Mouse (Mus musculus) CH12.LX (cell line): ENCODE data around the gene Sh2d1b2.

Source experiments
- CHD2 ChIP-seq: IDR thresholded peaks from 2 replicates; pipeline ENCODE4 v1.6.1; 2011; ENCODE audit warnings: low read length, improper control_type of control experiment
- CTCF ChIP-seq, 2 experiments: IDR thresholded peaks in 1 of 2; conservative IDR thresholded peaks in 1 of 2; 2 replicates each; pipeline ENCODE4 v1.5.1; 2011 to 2012; ENCODE audit warnings: low read depth in 2 of 2, low read length in 2 of 2, improper control_type of control experiment in 1 of 2, inconsistent platforms in 1 of 2, mild to moderate bottlenecking in 1 of 2, moderate library complexity in 1 of 2
- E2F4 ChIP-seq: IDR thresholded peaks from 2 replicates; pipeline ENCODE4 v1.6.1; 2011; ENCODE audit warnings: low read depth, low read length, improper control_type of control experiment; ENCODE audit not compliant: insufficient replicate concordance
- ELF1 ChIP-seq: IDR thresholded peaks from 2 replicates; pipeline ENCODE4 v1.6.1; 2014; ENCODE audit warnings: low read depth, mild to moderate bottlenecking, inconsistent platforms, low read length, improper control_type of control experiment
- EP300 ChIP-seq: IDR thresholded peaks from 2 replicates; pipeline ENCODE4 v1.6.1; 2011; ENCODE audit warnings: low read length, improper control_type of control experiment
- MXI1 ChIP-seq: IDR thresholded peaks from 2 replicates; pipeline ENCODE4 v1.6.1; 2011; ENCODE audit warnings: mild to moderate bottlenecking, low read depth, low read length, improper control_type of control experiment
- MYC ChIP-seq: IDR thresholded peaks from 2 replicates; pipeline ENCODE4 v1.6.1; 2011; ENCODE audit warnings: low read depth, mild to moderate bottlenecking, improper control_type of control experiment, low read length
- POLR2A ChIP-seq: IDR thresholded peaks from 2 replicates; pipeline ENCODE4 v1.6.1; 2011; ENCODE audit warnings: low read depth, mild to moderate bottlenecking, improper control_type of control experiment, low read length
- POLR2AphosphoS2 ChIP-seq: IDR thresholded peaks from 2 replicates; pipeline ENCODE4 v1.6.1; 2011; ENCODE audit warnings: low read depth, low read length, improper control_type of control experiment
- SIN3A ChIP-seq: IDR thresholded peaks from 2 replicates; pipeline ENCODE4 v1.6.1; 2012; ENCODE audit warnings: low read length, improper control_type of control experiment, inconsistent platforms
- SMC3 ChIP-seq: IDR thresholded peaks from 2 replicates; pipeline ENCODE4 v1.6.1; 2011; ENCODE audit warnings: low read depth, low read length, improper control_type of control experiment
- TCF12 ChIP-seq: IDR thresholded peaks from 2 replicates; pipeline ENCODE4 v1.6.1; 2014; ENCODE audit warnings: low read depth, mild to moderate bottlenecking, inconsistent platforms, low read length, improper control_type of control experiment

DNA sequence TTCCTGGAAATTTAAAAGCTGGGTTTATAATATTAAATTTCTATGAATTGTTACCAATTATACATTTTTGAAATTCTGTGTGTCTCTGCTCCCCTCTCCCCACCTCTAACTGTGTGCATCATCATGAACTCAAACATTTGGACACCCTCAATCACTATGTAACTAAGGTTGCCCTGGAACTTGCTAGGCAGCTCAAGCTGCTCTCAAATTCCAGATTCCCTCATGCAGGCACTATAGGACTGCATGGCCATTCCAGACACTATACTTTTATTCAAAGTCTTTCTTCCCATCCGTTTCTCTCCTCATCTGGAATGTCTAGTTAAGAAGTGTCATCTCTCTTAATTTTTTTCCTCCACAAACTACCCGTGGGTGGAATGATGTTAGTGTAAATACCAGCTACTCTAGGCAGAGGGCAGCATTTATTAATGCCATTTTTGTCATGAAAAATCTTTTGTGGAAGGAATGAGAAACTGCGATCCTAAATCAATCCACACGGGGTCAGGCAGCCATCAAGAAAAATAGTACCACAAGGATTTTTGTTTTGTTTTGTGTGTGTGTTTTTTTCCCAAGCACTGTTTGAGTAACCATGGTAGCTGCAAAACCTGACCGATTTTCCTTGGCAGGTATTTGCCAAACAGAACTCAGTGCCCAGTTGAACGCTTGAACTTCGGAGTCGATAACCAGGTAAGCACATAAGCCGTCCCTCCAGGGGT, 59.8 kb downstream of the Sh2d1b2 start:
- no peak for TF ChIP-seq MYC
- TF ChIP-seq EP300, result no peak
- no peak for TF ChIP-seq ELF1
- no peak for TF ChIP-seq SIN3A
- TF ChIP-seq TCF12, result no peak
- TF ChIP-seq CTCF (conservative IDR thresholded peaks at IDR 0.05 in 1 of 2, IDR thresholded peaks at IDR 0.05 in 1 of 2; ENCODE audit: low read depth in 2 of 2, low read length in 2 of 2), result peak in 1 of 2 experiments; percentile 76; a peak in 2 of 4 replicates
- TF ChIP-seq MXI1, result no peak
- TF ChIP-seq POLR2A, result no peak
- TF ChIP-seq E2F4, result no peak
- TF ChIP-seq SMC3, result peak; percentile 68
- no peak for TF ChIP-seq CHD2
- no peak for TF ChIP-seq POLR2AphosphoS2
